Comparison of ENCODE assay signal across 20 mouse cellular contexts in genomic region chr9:90208655-90209054, GRCm38 (mm10).
"Had no signal": no experiment of that assay in that cellular context is flagged by ENCODE, and none has a peak within 500 bp of the region (broad histone marks: within the 10 kb centered on the region; RNA-seq: fewer than 3 reads in every experiment).

No protein-coding gene starts in this region.

- H3K4me1 ChIP-seq: midbrain, embryonic 12.5 days; neural tube, embryonic 13.5 days; neural tube, embryonic 15.5 days; stomach, embryonic 15.5 days had no signal

- H3K4me2 ChIP-seq: lung, embryonic 14.5 days; midbrain, embryonic 12.5 days; neural tube, embryonic 13.5 days; neural tube, embryonic 15.5 days; stomach, embryonic 15.5 days had no signal

- H3K27me3 ChIP-seq: midbrain, embryonic 12.5 days; neural tube, embryonic 13.5 days; neural tube, embryonic 15.5 days; stomach, embryonic 15.5 days had no signal

- H3K9ac ChIP-seq: lung, embryonic 14.5 days; midbrain, embryonic 12.5 days; neural tube, embryonic 13.5 days; neural tube, embryonic 15.5 days; stomach, embryonic 15.5 days had no signal

- H3K9me3 ChIP-seq: midbrain, embryonic 10.5 days; midbrain, embryonic 12.5 days; neural tube, embryonic 13.5 days; neural tube, embryonic 15.5 days; stomach, embryonic 15.5 days had no signal

- H3K4me3 ChIP-seq: midbrain, embryonic 10.5 days; midbrain, embryonic 12.5 days; myocyte; neural tube, embryonic 13.5 days; neural tube, embryonic 15.5 days; stomach, embryonic 15.5 days had no signal

- ATAC-seq: midbrain, embryonic 16.5 days had no signal

- H3K27ac ChIP-seq: midbrain, embryonic 10.5 days; midbrain, embryonic 12.5 days; neural tube, embryonic 13.5 days; neural tube, embryonic 15.5 days; stomach, embryonic 15.5 days; stomach, postnatal 0 days had no signal

- DNase-seq: lung, adult 18-20 months; lung, embryonic 14.5 days; lung, postnatal 10 days; lung, postnatal 4 days; midbrain, embryonic 14.5 days; retina, postnatal 1 day; right cerebral cortex, adult 18-20 months; right cerebral cortex, postnatal 25 days; right cerebral cortex, postnatal 4 days; thymus, adult 2 months; thymus, postnatal 25 days; thymus, postnatal 4 days had no signal
